8 mouse cellular contexts compared by ENCODE assay signal in genomic region chr11:118198296-118198600, GRCm38 (mm10). TPM values are rescaled to one million over a fixed set of nuclear protein-coding genes. Genes with fewer than 3 reads are reported as not detected.
A peak's percentile ranks its signal among the peaks of the same experiment; 100 is the strongest.
DNase-seq lines count a peak whose midpoint lies in the region; ATAC-seq and TF ChIP-seq lines count a peak whose summit lies in the region.

No protein-coding gene starts in this region.

- no peak overlapping the region for H3K9ac ChIP-seq in lung, embryonic 15.5 days
- 0 out of 2 replicates have a peak overlapping the region, but pooled peaks have one; percentile 17 for H3K9ac ChIP-seq in intestine, embryonic 15.5 days

- peak; percentile 44 for DNase-seq in embryo, embryonic 10 days (ENCODE audit: low spot score)
- no peak for DNase-seq in embryo, embryonic 9.5 days (ENCODE audit: extremely low spot score)
- DNase-seq in lung, postnatal 36 days = no peak
- no peak for DNase-seq in urinary bladder, adult 18-20 months (ENCODE audit: low spot score in 2 of 2)
- DNase-seq in spleen, postnatal 36 days (ENCODE audit: low spot score in 2 of 2) = no peak

- no peak for TF ChIP-seq CTCF in olfactory bulb, adult 2 months (IDR thresholded peaks at IDR 0.05; ENCODE audit: insufficient read depth, low read depth, low read length)

- no peak for TF ChIP-seq POLR2A in olfactory bulb, adult 2 months (IDR thresholded peaks at IDR 0.05; ENCODE audit: insufficient read depth, low read depth, low read length)

- no peaks in the 10 kb centered on the region for H3K9me3 ChIP-seq in lung, embryonic 15.5 days
- H3K9me3 ChIP-seq in intestine, embryonic 15.5 days = no peaks in the 10 kb centered on the region

- H3K36me3 ChIP-seq in lung, embryonic 15.5 days = no peaks in the 10 kb centered on the region
- H3K36me3 ChIP-seq in intestine, embryonic 15.5 days = no peaks in the 10 kb centered on the region

- H3K4me1 ChIP-seq in lung, embryonic 15.5 days = peaks cover 90% of the 10 kb centered on the region
- peaks cover 77% of the 10 kb centered on the region for H3K4me1 ChIP-seq in intestine, embryonic 15.5 days (replicated peaks)
- peaks cover 64% of the 10 kb centered on the region for H3K4me1 ChIP-seq in olfactory bulb, adult 2 months (ENCODE audit: control insufficient read depth, insufficient read depth, low read length)

- no peak for ATAC-seq in lung, embryonic 15.5 days (ENCODE audit: borderline replicate concordance, extremely low read depth, low FRiP score, low TSS enrichment)
- no peak for ATAC-seq in intestine, embryonic 15.5 days

- H3K27me3 ChIP-seq in lung, embryonic 15.5 days = no peaks in the 10 kb centered on the region
- no peaks in the 10 kb centered on the region for H3K27me3 ChIP-seq in intestine, embryonic 15.5 days (replicated peaks)

- H3K4me3 ChIP-seq in lung, embryonic 15.5 days = no peak overlapping the region
- no peak overlapping the region for H3K4me3 ChIP-seq in intestine, embryonic 15.5 days (replicated peaks)
- H3K4me3 ChIP-seq in olfactory bulb, adult 2 months (ENCODE audit: insufficient read depth, low read depth, low read length) = peak overlapping the region; percentile 27

- peak overlapping the region; percentile 12; the same call in 1 of the 2 replicates for H3K27ac ChIP-seq in lung, embryonic 15.5 days
- no peak overlapping the region for H3K27ac ChIP-seq in intestine, embryonic 15.5 days
- H3K27ac ChIP-seq in olfactory bulb, adult 2 months (ENCODE audit: insufficient read depth, low read depth, low read length) = peak overlapping the region; percentile 77

- 38% methylated on average over 2 of the region's 2 CpGs for WGBS in lung, embryonic 15.5 days
- 51% methylated on average over 2 of the region's 2 CpGs for WGBS in intestine, embryonic 15.5 days
- 10% methylated on average over 2 of the region's 2 CpGs for WGBS in olfactory bulb, adult 2 months

- H3K4me2 ChIP-seq in lung, embryonic 15.5 days = peak overlapping the region; percentile 12; the same call in 1 of the 2 replicates
- peak overlapping the region; percentile 38 for H3K4me2 ChIP-seq in intestine, embryonic 15.5 days (replicated peaks)

RNA-seq across cellular contexts. Expression of gene Cyth1, which starts 50.1 kb away (rescaled TPM):
- 16.6 and 17.7 TPM in 2 replicates for polyA plus RNA-seq in lung, embryonic 15.5 days (2015; fragmentation: Nextera tagmentation; extraction: Ambion mirVana)
- polyA plus RNA-seq in intestine, embryonic 15.5 days (2015; fragmentation: Nextera tagmentation; extraction: Ambion mirVana) = 11.6 and 12.1 TPM in 2 replicates
- not detected in 2 replicates for polyA plus RNA-seq in olfactory bulb, adult 2 months (2012; ENCODE audit: insufficient read depth, insufficient read length, low replicate concordance, missing spikeins)
